Mouse (Mus musculus) heart, embryonic 14.5 days (tissue): Measurements from ENCODE around the gene Tjp3. TPM values are rescaled to one million over a fixed set of nuclear protein-coding genes. Genes with fewer than 3 reads are reported as not detected.
A peak's percentile ranks its signal among the peaks of the same experiment; 100 is the strongest.

Experiments used
- ATAC-seq: fragments of 200-750 bp; cut with Nextera tagmentation; 2 replicates; pipeline ENCODE4 v1.8.0; 2017; ENCODE audit warnings: low read depth, moderate TSS enrichment; ENCODE audit not compliant: insufficient number of reproducible peaks, insufficient read depth, low FRiP score
- H3K27ac ChIP-seq, 2 experiments: fragments of 200-500 bp in 1 of 2; fragments of 300-500 bp in 1 of 2; sonication (generic) in 1 of 2; replicated peaks in 1 of 2; 2 replicates each; pipeline ENCODE4 v1.5.1; 2012 to 2014; ENCODE audit warnings: low read depth in 2 of 2, low read length in 2 of 2, control low read depth in 1 of 2, mild to moderate bottlenecking in 1 of 2, mixed read lengths in 1 of 2; ENCODE audit not compliant: control insufficient read depth in 1 of 2, insufficient read depth in 1 of 2
- H3K27me3 ChIP-seq: fragments of 300-500 bp; sonication (generic); 2 replicates; pipeline ENCODE4 v1.6.1; 2014; ENCODE audit warnings: mild to moderate bottlenecking, low read length, control low read depth; ENCODE audit not compliant: control insufficient read depth, insufficient read depth
- H3K36me3 ChIP-seq: fragments of 300-500 bp; sonication (generic); 2 replicates; pipeline ENCODE4 v1.6.1; 2014; ENCODE audit warnings: mild to moderate bottlenecking, control low read depth, low read length, mixed read lengths; ENCODE audit not compliant: control insufficient read depth, insufficient read depth
- H3K4me1 ChIP-seq, 2 experiments: fragments of 200-500 bp in 1 of 2; fragments of 300-500 bp in 1 of 2; sonication (generic) in 1 of 2; 2 replicates each; pipeline ENCODE4 v1.6.1; 2012 to 2014; ENCODE audit warnings: low read length in 2 of 2, control low read depth in 1 of 2, mixed read lengths in 1 of 2; ENCODE audit not compliant: control insufficient read depth in 2 of 2, insufficient read depth in 2 of 2
- H3K4me2 ChIP-seq: fragments of 300-500 bp; sonication (generic); 2 replicates; pipeline ENCODE4 v1.6.1; 2014; ENCODE audit warnings: mild to moderate bottlenecking, low read length
- H3K4me3 ChIP-seq, 2 experiments: fragments of 200-500 bp in 1 of 2; fragments of 300-500 bp in 1 of 2; sonication (generic) in 1 of 2; 2 replicates each; pipeline ENCODE4 v1.5.1; 2012 to 2014; ENCODE audit warnings: low read length in 2 of 2, mild to moderate bottlenecking in 2 of 2, control low read depth in 1 of 2, low read depth in 1 of 2, moderate library complexity in 1 of 2; ENCODE audit not compliant: control insufficient read depth in 1 of 2, insufficient read depth in 1 of 2
- H3K9ac ChIP-seq: fragments of 300-500 bp; sonication (generic); 2 replicates; pipeline ENCODE4 v1.6.1; 2014; ENCODE audit warnings: mild to moderate bottlenecking, low read length
- H3K9me3 ChIP-seq: fragments of 300-500 bp; sonication (generic); 2 replicates; pipeline ENCODE4 v1.6.1; 2016; ENCODE audit warnings: low read length, control low read depth; ENCODE audit not compliant: control insufficient read depth
- WGBS: fragments of 180-500 bp; shearing (Covaris S2); extraction: QIAGEN DNeasy Blood & Tissue Kit; methylation state at CpG from one replicate; pipeline ENCODE4 v1.1.7; 2014; 5-methylcytosine and 5-hydroxymethylcytosine counted together
- polyA plus RNA-seq: library from polyadenylated mRNA; unstranded; fragments of >200 nt; fragmentation: Nextera tagmentation; extraction: Ambion mirVana; gene quantifications from 2 replicates; pipeline ENCODE4 v1.2.1, GENCODE M21; 2014

Tjp3 gene
- polyA plus RNA-seq, result 1.8 and 2.2 TPM in 2 replicates

GRCm38 (mm10) chr10:81291511-81292104 lies at the start of gene Tjp3:
TSS of gene Tjp3 (minus strand) at chr10:81291581.
- 67% methylated on average over 9 of the region's 9 CpGs for WGBS
- Histone ChIP-seq H3K4me3 (no peak within 1 kb of the TSS), H3K27me3 (peaks cover 37% of the 10 kb centered on the region), H3K36me3 (no peaks in the 10 kb centered on the region; the same call in 1 of the 2 replicates), H3K9ac (no peak within 1 kb of the TSS), H3K4me2 (no peak within 1 kb of the TSS), H3K4me1 (peaks cover 15 to 17% of the 10 kb centered on the region in 2 experiments), H3K27ac (no peak within 1 kb of the TSS), H3K9me3 (no peaks in the 10 kb centered on the region)
- ATAC-seq, result no peak

DNA sequence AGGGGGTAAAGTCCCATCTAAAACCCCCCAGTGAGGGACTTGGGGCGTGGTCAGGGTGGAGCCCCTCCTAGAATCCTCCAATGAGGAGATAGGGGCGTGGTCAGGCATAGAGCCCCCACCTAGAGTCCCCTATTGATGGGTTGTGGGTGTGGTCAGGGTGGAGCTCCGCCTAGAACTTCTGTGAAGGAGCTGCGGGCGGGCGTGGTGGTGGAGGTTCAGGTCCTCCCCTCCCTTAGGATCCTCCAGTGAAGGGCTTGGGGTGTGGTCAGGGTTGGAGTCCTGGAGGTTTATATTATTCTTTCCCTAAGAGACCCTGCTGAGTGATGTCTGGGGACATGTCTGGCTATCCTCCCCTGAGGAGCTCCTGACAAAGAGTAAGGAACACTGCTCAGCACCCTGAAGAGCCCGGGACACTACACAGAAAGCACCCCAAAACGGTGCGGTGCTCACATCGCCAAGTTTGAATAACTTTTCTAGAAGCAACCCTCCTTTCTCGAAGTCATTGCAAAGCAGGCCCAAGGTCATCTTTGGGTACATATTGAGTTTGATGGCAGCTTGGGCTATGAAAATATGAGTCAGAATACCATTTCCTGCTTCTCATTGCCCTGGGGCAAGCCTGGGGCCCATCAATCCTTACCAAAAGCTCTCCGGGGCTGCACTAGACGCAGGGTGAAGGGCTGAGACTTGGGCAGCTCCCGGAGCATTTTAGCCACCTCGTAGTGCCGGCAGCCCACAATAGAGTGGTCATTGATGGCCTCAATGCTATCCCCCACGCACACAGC lies 49.4 kb upstream of the Tjp3 start:
- no peak; the same call in 1 of the 2 replicates for ATAC-seq
- H3K27me3 ChIP-seq, result peaks cover 19% of the 10 kb centered on the region
- no peaks in the 10 kb centered on the region for H3K9me3 ChIP-seq
- no peak overlapping the region for H3K4me3 ChIP-seq
- H3K4me1 ChIP-seq, result peaks cover 0 to 5% of the 10 kb centered on the region in 2 experiments; a peak in 1 of 4 replicates
- WGBS, result 43% methylated on average over 17 of the region's 17 CpGs
- H3K4me2 ChIP-seq, result no peak overlapping the region
- H3K36me3 ChIP-seq, result 0 out of 2 replicates have a peak, but pooled peaks cover 6% of the 10 kb centered on the region
- H3K9ac ChIP-seq, result no peak overlapping the region
- H3K27ac ChIP-seq, result no peak overlapping the region

DNA sequence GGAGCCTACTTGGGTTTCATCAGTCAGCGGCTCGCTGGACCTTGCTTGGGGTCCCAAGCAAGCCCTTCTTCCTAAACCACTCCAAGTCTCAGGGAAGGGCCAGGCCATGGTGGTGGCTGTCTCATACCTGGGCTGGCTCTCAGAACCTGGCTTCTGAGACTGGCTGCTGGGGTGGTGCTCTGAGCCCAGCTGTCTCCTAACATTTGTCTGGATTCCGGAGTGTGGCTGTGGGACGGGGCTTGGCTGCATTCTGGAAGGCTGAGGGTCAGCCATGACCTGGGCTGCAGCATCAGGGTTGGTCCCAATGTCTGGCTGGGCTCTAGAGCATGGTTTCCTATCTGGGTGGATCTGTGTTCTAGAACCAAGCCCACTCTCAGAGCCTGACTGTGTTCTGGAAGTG lies 45.2 kb upstream of the Tjp3 start:
- Histone ChIP-seq H3K9ac (0 out of 2 replicates have a peak overlapping the region, but pooled peaks have one; percentile 41), H3K4me1 (peaks cover 10 to 14% of the 10 kb centered on the region in 2 experiments; a peak in 3 of 4 replicates), H3K9me3 (no peaks in the 10 kb centered on the region), H3K4me3 (no peak overlapping the region), H3K4me2 (no peak overlapping the region), H3K27ac (peak overlapping the region in 1 of 2 experiments; percentile 50; a peak in 2 of 4 replicates), H3K27me3 (no peaks in the 10 kb centered on the region; the same call in 1 of the 2 replicates), H3K36me3 (peaks cover 3% of the 10 kb centered on the region; the same call in 1 of the 2 replicates)
- WGBS, result 87% methylated on average over 4 of the region's 4 CpGs
- no peak for ATAC-seq

DNA sequence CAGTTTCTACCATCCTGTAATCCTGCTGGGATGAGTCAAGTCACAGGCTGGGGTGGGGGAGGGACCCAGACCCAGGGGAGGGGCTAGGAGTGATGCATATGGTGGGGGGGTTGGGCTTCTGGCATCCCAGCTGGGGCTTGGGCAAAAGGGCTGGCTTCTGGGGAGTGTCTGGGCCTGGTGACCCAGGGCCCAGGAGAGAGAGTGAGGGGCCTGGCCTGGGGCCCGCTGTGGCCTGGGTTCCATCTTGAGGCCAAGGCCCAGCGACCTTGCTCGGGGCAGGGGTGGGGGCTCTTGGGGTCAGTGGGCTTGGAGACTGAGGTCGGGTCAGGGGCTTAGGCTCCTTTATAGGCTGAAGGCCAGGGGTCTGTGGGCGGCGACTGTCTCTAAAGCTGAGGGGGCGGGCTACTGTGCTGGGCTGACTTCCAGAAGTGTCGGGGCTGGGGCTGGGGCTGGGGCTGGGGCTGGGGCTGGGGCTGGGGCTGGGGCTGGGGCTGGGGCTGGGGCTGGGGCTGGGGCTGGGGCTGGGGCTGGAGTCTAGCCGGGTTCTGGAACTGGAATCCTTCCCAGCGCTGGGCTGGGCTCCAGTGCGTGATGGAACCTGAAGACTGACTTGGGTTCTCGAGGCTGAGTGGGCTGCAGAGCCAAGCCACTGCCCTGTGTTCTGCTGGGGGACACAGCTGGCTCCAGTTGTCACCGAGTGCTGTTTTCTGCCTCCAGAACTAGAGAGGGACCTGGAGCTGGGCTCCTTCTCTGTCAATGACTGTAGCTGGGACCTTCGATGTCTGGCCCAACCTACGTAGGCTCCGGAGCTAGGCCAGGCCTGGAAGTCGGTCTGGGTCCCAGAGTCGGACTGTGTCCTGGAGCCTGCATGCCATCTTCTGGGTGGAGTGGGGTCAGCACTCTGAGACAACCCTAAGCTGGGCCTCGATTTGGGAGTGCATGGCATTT lies 44.3 kb upstream of the Tjp3 start:
- Histone ChIP-seq H3K9ac (0 out of 2 replicates have a peak overlapping the region, but pooled peaks have one; percentile 41), H3K36me3 (peaks cover 3% of the 10 kb centered on the region; the same call in 1 of the 2 replicates), H3K27me3 (no peaks in the 10 kb centered on the region; the same call in 1 of the 2 replicates), H3K4me3 (no peak overlapping the region), H3K4me2 (no peak overlapping the region), H3K9me3 (no peaks in the 10 kb centered on the region), H3K27ac (peak overlapping the region; percentile 50 to 74), H3K4me1 (peaks cover 14 to 16% of the 10 kb centered on the region in 2 experiments; a peak in 3 of 4 replicates)
- 44% methylated on average over 15 of the region's 19 CpGs for WGBS
- ATAC-seq, result peak; percentile 7; the same call in 1 of the 2 replicates

GRCm38 (mm10) chr10:81334324-81334723 lies 42.9 kb upstream of the Tjp3 start:
- Histone ChIP-seq H3K9me3 (no peaks in the 10 kb centered on the region), H3K27me3 (no peaks in the 10 kb centered on the region; the same call in 1 of the 2 replicates), H3K4me1 (peaks cover 26 to 28% of the 10 kb centered on the region in 2 experiments), H3K4me2 (no peak overlapping the region), H3K9ac (no peak overlapping the region), H3K4me3 (no peak overlapping the region), H3K36me3 (peaks cover 3% of the 10 kb centered on the region; the same call in 1 of the 2 replicates), H3K27ac (no peak overlapping the region)
- ATAC-seq, result no peak
- whole genome bisulfite sequencing, result 78% methylated on average over 11 of the region's 11 CpGs

DNA sequence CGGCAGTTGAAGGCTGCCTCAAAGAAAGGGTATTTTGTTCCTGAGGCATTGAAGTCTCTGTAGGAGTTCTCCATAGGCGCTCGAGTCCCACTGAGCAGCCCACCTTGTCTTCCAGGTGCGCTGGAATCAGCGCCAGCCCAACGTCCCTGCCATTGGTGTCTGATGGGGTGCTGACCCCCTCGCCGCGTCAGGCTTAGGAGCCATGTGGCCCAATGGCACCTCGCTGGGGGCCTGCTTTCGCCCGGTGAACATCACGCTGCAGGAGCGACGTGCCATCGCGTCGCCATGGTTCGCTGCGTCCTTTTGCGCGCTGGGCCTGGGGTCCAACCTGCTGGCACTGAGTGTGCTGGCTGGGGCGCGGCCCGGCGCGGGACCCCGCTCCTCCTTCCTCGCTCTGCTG lies 40.9 kb upstream of the Tjp3 start:
- H3K36me3 ChIP-seq, result peaks cover 4% of the 10 kb centered on the region
- H3K9me3 ChIP-seq, result no peaks in the 10 kb centered on the region
- no peak overlapping the region for H3K27ac ChIP-seq
- WGBS, result 34% methylated on average over 29 of the region's 29 CpGs
- no peak overlapping the region for H3K4me3 ChIP-seq
- no peaks in the 10 kb centered on the region for H3K27me3 ChIP-seq
- peak overlapping the region; percentile 35 for H3K4me2 ChIP-seq
- H3K9ac ChIP-seq, result peak overlapping the region; percentile 26; the same call in 1 of the 2 replicates
- no peak for ATAC-seq
- H3K4me1 ChIP-seq, result peaks cover 43 to 44% of the 10 kb centered on the region in 2 experiments

DNA sequence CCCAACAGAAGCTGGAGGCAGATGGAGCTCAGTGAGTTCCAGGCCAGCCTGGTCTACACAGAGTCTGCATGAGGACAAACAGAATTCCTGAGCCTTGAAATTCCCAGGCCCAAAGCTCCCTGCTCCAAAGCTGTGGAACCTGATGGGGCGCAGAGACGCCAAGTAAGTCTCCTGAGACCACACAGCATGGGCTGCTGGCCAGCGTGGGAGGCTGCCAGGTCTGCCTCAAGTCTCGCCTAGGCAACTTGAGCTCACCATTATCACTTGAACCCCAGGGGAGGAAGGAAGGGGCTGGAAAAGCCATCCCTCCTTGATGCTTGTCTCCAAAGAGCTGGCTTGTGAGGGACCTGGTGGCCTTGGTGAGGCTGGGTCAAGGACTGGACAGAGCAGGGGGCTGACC lies 38.6 kb upstream of the Tjp3 start:
- Histone ChIP-seq H3K4me2 (peak overlapping the region; percentile 52), H3K9me3 (no peaks in the 10 kb centered on the region), H3K27ac (peak overlapping the region; percentile 93 to 96), H3K4me3 (peak overlapping the region; percentile 4 to 7; a peak in 2 of 4 replicates), H3K4me1 (peaks cover 37 to 40% of the 10 kb centered on the region in 2 experiments), H3K9ac (peak overlapping the region; percentile 58; the same call in 1 of the 2 replicates), H3K27me3 (no peaks in the 10 kb centered on the region), H3K36me3 (peaks cover 26% of the 10 kb centered on the region)
- whole genome bisulfite sequencing, result 36% methylated on average over 4 of the region's 4 CpGs
- no peak for ATAC-seq
